Mouse (Mus musculus): ENCODE results near the gene Ildr2. TPM values are rescaled to one million over a fixed set of nuclear protein-coding genes. Genes with fewer than 3 reads are reported as not detected.

The Ildr2 gene
- polyA plus RNA-seq, 1 experiment = 0.03 TPM

- no peaks in the 10 kb centered on the region for H3K36me3 ChIP-seq (ENCODE audit: control insufficient read depth, insufficient read depth, low read length)
- no peak overlapping the region for H3K4me3 ChIP-seq (ENCODE audit: low read depth, low read length)
- H3K27ac ChIP-seq (ENCODE audit: insufficient read depth, low read depth, low read length) = no peak overlapping the region
- H3K27me3 ChIP-seq (ENCODE audit: control insufficient read depth, insufficient read depth, low read length) = peaks cover 23% of the 10 kb centered on the region
- no peaks in the 10 kb centered on the region for H3K4me1 ChIP-seq (ENCODE audit: control insufficient read depth, insufficient read depth, insufficient read length, low read length)
- WGBS = 60% methylated on average over 8 of the region's 8 CpGs
- no peak for TF ChIP-seq CTCF (IDR thresholded peaks at IDR 0.05; ENCODE audit: extremely low read depth, insufficient read length, insufficient replicate concordance, low read depth, low read length)
- TF ChIP-seq POLR2A (IDR thresholded peaks at IDR 0.05; ENCODE audit: low read depth, low read length) = no peak
Measured at GRCm38 (mm10) chr1:166255091-166255490, 1.2 kb downstream of the Ildr2 start.

- TF ChIP-seq CTCF (IDR thresholded peaks at IDR 0.05; ENCODE audit: extremely low read depth, insufficient read length, insufficient replicate concordance, low read depth, low read length) (no peak), POLR2A (IDR thresholded peaks at IDR 0.05; ENCODE audit: low read depth, low read length) (no peak)
- 58% methylated on average over 2 of the region's 2 CpGs for WGBS
- Histone ChIP-seq H3K27ac (ENCODE audit: insufficient read depth, low read depth, low read length) (no peak overlapping the region), H3K36me3 (ENCODE audit: control insufficient read depth, insufficient read depth, low read length) (no peaks in the 10 kb centered on the region), H3K4me3 (ENCODE audit: low read depth, low read length) (no peak overlapping the region), H3K27me3 (ENCODE audit: control insufficient read depth, insufficient read depth, low read length) (peaks cover 23% of the 10 kb centered on the region), H3K4me1 (ENCODE audit: control insufficient read depth, insufficient read depth, insufficient read length, low read length) (no peaks in the 10 kb centered on the region)
Measured at GRCm38 (mm10) chr1:166255651-166256050, 1.7 kb downstream of the Ildr2 start.

GRCm38 (mm10) chr1:166256302-166256701, 2.4 kb downstream of the Ildr2 start:
- Histone ChIP-seq H3K27ac (ENCODE audit: insufficient read depth, low read depth, low read length) (no peak overlapping the region), H3K4me3 (ENCODE audit: low read depth, low read length) (no peak overlapping the region), H3K4me1 (ENCODE audit: control insufficient read depth, insufficient read depth, insufficient read length, low read length) (no peaks in the 10 kb centered on the region), H3K36me3 (ENCODE audit: control insufficient read depth, insufficient read depth, low read length) (no peaks in the 10 kb centered on the region), H3K27me3 (ENCODE audit: control insufficient read depth, insufficient read depth, low read length) (peaks cover 23% of the 10 kb centered on the region)
- 18% methylated on average over 6 of the region's 6 CpGs for whole genome bisulfite sequencing
- no peak for TF ChIP-seq CTCF (IDR thresholded peaks at IDR 0.05; ENCODE audit: extremely low read depth, insufficient read length, insufficient replicate concordance, low read depth, low read length)
- no peak for TF ChIP-seq POLR2A (IDR thresholded peaks at IDR 0.05; ENCODE audit: low read depth, low read length)

GRCm38 (mm10) chr1:166256898-166257297, 3.0 kb downstream of the Ildr2 start:
- Histone ChIP-seq H3K27ac (ENCODE audit: insufficient read depth, low read depth, low read length) (no peak overlapping the region), H3K36me3 (ENCODE audit: control insufficient read depth, insufficient read depth, low read length) (no peaks in the 10 kb centered on the region), H3K4me3 (ENCODE audit: low read depth, low read length) (no peak overlapping the region), H3K27me3 (ENCODE audit: control insufficient read depth, insufficient read depth, low read length) (peaks cover 23% of the 10 kb centered on the region), H3K4me1 (ENCODE audit: control insufficient read depth, insufficient read depth, insufficient read length, low read length) (no peaks in the 10 kb centered on the region)
- TF ChIP-seq CTCF (IDR thresholded peaks at IDR 0.05; ENCODE audit: extremely low read depth, insufficient read length, insufficient replicate concordance, low read depth, low read length) = no peak
- no peak for TF ChIP-seq POLR2A (IDR thresholded peaks at IDR 0.05; ENCODE audit: low read depth, low read length)
- 74% methylated on average over 4 of the region's 4 CpGs for whole genome bisulfite sequencing

GRCm38 (mm10) chr1:166259526-166259925, 5.6 kb downstream of the Ildr2 start:
- WGBS = 69% methylated on average over 6 of the region's 6 CpGs
- Histone ChIP-seq H3K4me1 (ENCODE audit: control insufficient read depth, insufficient read depth, insufficient read length, low read length) (no peaks in the 10 kb centered on the region), H3K36me3 (ENCODE audit: control insufficient read depth, insufficient read depth, low read length) (no peaks in the 10 kb centered on the region), H3K27ac (ENCODE audit: insufficient read depth, low read depth, low read length) (no peak overlapping the region), H3K27me3 (ENCODE audit: control insufficient read depth, insufficient read depth, low read length) (peaks cover 7% of the 10 kb centered on the region), H3K4me3 (ENCODE audit: low read depth, low read length) (no peak overlapping the region)
- TF ChIP-seq POLR2A (IDR thresholded peaks at IDR 0.05; ENCODE audit: low read depth, low read length) (no peak), CTCF (IDR thresholded peaks at IDR 0.05; ENCODE audit: extremely low read depth, insufficient read length, insufficient replicate concordance, low read depth, low read length) (no peak)

- no peaks in the 10 kb centered on the region for H3K27me3 ChIP-seq (ENCODE audit: control insufficient read depth, insufficient read depth, low read length)
- no peaks in the 10 kb centered on the region for H3K36me3 ChIP-seq (ENCODE audit: control insufficient read depth, insufficient read depth, low read length)
- H3K4me1 ChIP-seq (ENCODE audit: control insufficient read depth, insufficient read depth, insufficient read length, low read length) = no peaks in the 10 kb centered on the region
- H3K27ac ChIP-seq (ENCODE audit: insufficient read depth, low read depth, low read length) = no peak overlapping the region
- no peak for TF ChIP-seq CTCF (IDR thresholded peaks at IDR 0.05; ENCODE audit: extremely low read depth, insufficient read length, insufficient replicate concordance, low read depth, low read length)
- 52% methylated on average over 7 of the region's 7 CpGs for WGBS
- H3K4me3 ChIP-seq (ENCODE audit: low read depth, low read length) = no peak overlapping the region
Measured at GRCm38 (mm10) chr1:166266001-166266705, 12.2 kb downstream of the Ildr2 start.

- H3K36me3 ChIP-seq (ENCODE audit: control insufficient read depth, insufficient read depth, low read length) = no peaks in the 10 kb centered on the region
- TF ChIP-seq CTCF (IDR thresholded peaks at IDR 0.05; ENCODE audit: extremely low read depth, insufficient read length, insufficient replicate concordance, low read depth, low read length) (no peak), POLR2A (IDR thresholded peaks at IDR 0.05; ENCODE audit: low read depth, low read length) (no peak)
- 88% methylated on average over 9 of the region's 9 CpGs for WGBS
- no peaks in the 10 kb centered on the region for H3K27me3 ChIP-seq (ENCODE audit: control insufficient read depth, insufficient read depth, low read length)
- H3K4me1 ChIP-seq (ENCODE audit: control insufficient read depth, insufficient read depth, insufficient read length, low read length) = no peaks in the 10 kb centered on the region
- no peak overlapping the region for H3K27ac ChIP-seq (ENCODE audit: insufficient read depth, low read depth, low read length)
- no peak overlapping the region for H3K4me3 ChIP-seq (ENCODE audit: low read depth, low read length)
Measured at GRCm38 (mm10) chr1:166266918-166267317, 13.0 kb downstream of the Ildr2 start.
